Mouse (Mus musculus): ENCODE measurements at regions not wholly inside any gene's neighbourhood (a gene's known extent, or its start where the extent isn't known, plus 50 kb on each side); places are given as distances from the start of the nearest gene placed in this dataset.

DNA sequence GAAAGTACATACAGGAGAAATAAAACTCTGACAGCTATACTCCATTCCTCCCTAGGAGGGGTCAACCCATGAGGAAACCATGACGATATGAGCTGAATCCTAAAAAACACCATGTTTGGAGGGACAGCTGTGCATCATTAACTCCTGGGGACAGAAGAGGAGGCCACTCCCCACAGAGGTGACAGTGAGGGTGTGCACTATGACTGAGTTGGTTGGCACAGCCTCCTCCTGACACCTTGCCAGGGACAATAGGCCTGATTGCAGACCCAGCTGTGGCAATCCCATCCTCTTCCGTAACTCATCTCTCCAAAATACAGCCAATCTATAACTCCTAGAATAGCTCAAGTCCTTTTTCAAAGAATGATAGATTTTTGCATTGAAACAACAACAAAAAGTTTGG, 112.0 kb downstream of the Rbm43 start:
- DNase-seq = no peak

DNA sequence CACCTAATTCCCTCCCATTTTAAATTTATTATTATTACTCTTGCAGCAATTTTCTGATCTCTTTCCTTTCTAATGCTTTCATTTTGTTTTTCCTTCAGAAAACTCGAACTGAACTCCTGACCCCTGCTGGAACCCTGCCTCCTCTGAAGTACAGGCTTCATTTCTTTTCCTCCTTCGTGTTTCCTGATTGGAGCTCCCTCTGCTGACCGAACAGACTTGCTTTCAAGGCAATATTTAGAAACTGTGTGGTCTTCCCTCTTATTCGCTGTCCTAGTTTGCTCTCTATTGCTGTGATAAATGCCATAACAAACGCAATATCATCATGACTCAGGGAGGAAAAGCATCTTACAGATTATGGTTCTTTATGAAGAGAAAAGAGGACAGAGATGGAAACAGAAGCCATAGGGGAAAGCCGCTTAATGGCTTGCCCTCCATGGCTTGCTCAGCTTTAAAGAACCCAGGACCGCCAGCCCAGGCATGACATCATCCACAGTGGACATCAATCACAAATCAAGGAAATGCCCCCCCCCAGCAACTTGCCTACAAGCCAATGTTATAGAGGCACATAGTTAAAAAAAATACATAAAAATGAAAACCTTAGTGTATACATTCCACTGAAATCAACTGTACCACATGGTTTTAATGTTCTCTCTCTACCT, 104.5 kb downstream of the Rbm43 start:
- DNase-seq = peak; percentile 75

DNA sequence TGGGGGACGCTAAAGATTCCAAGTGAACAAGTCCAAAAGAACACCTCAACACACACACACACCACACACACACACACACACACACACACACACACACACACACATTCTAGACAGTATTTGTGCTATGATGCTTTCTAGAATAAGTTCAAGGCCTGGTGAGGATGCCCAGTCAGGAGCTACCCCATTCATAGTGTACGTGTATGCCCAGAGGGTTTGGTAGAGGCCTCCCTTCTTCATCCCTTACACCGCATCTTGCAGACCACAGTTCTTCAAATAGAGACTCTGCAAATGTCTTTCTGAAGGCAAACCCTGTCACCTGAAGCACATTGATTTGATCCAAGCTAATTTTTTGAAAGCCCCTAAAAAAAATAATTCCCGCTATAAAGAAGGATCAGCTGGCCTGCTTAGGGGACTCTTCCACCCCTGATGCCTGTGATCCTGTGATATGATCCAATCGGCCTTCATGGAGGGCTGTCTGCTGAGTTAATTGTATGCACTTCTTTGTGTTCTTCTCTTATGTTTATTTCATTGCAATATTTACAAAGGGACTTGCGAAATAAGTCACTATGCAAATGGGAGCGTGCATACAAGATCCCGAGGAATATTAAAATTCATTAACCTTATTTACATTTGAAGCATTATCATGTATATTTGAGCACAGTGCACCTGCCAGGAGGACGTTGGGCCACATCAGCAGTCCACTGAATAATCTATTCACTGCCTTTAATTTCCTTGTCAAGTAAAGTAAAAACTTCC, 103.8 kb downstream of the Rbm43 start:
- no peak for DNase-seq

DNA sequence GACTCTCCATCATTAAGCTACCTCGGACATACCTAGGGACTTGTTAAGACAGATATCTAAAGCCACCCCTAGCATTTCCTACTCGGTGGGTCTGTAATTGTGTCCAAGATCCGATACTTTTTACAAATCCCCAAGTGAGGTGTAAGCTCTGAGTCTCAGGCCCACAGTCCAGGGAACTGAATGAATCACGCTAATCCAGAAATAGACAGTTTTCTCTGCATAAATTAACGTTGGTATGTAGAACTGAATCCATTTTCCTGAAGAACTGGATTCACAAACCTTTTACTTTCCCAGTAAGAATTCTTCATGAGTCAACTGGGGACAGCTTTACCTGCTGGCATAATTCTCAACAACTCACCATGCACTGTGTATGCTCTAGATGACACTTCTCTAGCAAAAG, 97.1 kb downstream of the Rbm43 start:
- no peak for DNase-seq

DNA sequence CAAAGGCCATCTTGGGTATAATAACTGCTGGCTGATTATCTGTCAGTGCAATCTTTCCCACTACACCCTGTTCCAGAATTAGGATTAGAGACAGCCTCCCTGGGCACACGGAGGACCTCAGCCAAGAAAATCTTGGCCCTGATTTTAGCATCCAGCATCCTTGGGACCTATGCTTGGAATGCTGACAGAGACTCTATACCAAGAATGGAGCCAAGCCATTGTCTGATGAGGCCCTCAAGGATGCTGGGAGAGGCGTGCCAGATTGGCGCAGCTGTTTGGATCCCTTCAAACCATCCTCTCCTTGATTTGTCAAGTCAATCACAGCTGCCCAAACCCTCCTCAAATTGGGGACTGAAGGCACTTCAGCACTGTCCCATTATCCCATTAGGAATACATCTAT, 94.2 kb downstream of the Rbm43 start:
- no peak for DNase-seq

DNA sequence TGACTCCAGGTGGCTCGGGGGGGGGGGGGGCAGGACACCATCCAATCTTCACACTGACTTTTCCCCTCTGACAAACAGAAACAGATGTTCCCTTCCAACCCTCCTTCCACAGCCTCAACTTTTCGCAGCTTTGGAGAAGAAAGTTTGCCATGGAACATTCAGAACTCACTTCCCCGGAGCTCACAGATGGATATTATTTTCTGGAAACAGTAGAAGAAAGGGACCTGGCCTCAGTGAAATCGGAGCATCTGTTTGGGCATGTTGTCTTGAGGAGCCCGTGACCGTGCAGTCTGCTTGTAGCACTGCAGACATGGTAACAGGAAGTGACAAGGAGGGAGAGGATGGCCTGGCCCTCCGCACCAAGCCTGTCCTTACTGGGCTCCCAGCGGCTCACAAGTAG, 90.1 kb downstream of the Rbm43 start:
- DNase-seq = no peak

DNA sequence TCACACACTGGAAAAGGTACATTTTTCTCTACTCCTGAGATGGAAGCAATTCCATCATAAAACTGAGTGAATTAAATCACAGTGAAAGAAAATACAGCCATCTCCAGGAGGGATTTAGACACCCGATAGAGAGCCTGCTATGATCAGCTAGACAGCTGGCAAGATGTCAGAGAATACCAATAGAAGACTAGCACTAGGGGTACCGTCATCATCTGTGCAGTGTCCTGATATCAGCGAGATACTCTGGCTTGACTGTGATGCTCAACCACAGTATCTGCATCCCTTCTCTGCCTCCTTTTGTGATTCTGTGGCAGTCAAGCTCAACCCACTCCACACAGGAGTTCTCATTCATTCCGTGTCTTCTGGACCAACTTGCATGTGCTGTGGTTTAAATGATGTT, 87.4 kb downstream of the Rbm43 start:
- DNase-seq = no peak

DNA sequence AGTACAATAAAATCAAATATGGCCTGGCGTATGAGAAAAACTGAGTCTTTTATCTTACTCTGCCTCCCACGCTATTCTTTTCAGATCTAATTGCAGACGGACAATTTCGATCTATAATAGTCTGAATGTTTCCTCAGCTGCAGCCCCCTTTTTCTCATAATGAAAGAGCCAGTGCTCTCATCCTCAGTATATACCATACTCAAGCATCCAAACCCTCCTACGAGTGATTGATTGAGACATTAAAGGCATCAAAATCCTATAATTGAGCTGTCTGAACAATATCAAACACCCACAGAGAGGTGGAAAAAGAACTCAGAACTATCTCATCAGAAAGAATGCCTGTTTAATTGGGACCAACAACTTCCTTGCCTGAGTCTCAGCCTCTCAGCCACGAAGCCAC, 87.0 kb downstream of the Rbm43 start:
- DNase-seq = no peak

DNA sequence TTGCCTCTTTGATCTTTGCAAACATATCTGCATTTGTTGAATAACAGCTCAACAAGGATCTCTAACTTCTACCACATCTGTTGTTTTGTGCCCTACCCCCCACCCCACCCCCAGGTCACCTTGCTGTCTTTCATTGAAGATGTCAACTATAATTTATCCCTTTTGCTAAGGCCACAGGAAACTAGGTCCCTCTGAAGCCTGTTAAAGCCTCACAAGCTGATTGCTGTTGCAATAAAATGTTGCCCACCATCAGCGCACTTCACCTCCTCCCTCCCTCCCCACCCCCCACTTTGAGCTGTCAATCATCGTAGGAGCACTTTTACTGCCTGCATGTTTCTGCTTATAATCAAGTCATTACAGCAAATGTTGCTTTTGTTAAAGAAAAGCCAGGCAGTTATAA, 86.5 kb downstream of the Rbm43 start:
- no peak for DNase-seq

DNA sequence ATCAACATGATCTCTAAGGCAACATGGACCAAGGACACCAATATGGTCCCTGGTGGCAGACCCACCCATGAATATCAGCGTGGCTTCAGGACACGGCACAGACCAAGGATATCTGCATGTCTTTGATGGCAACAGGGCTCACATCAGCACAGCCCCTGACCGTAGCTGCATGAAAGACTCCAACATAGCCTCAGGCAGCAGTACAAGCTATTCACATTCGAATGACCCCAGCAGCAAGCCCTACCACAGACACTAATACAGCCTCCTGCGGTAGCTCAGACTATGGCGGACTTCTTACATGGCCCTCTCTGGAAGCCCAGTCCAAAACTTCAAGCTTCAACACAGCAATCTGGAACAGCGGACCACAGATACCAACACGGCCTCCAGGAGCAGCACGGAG, 84.4 kb downstream of the Rbm43 start:
- DNase-seq = no peak

DNA sequence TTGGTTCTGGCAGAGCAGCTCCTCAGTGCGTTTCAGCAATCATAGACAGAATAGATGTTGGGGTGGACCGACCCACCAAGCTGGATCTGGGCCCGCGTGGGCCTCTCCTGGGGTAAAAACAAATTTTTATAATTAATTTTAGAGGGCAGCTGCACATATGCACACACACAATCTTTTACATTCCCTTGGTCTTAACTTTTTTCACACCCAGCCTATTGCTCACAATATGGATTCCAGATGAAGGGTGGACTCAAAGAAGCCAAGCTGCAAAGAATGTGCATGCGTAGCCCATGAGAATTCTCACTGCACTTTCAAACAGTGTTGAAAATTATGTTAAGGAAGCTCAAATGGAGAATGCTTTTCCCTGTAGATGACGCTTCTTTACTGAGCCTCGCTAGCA, 83.3 kb downstream of the Rbm43 start:
- no peak for DNase-seq

DNA sequence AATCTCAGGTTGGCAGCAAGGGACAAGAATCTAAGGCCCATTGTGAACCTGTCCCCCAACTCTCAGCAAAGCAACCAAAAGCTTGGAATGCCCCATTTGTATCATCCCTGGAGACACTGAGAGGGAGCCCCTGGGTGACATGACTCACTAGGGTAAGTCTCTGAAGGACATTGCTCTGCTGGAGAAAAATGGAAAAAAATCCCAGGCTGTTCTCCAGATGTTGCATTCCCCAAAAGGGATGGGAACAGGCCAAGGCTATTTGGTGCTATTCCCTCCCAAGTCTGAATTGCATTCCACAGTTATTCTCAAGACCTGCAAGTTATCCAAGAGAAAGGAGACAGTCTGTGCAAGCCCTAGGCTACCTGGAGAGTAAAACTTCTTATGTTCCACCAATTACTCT, 77.7 kb downstream of the Rbm43 start:
- DNase-seq = no peak

DNA sequence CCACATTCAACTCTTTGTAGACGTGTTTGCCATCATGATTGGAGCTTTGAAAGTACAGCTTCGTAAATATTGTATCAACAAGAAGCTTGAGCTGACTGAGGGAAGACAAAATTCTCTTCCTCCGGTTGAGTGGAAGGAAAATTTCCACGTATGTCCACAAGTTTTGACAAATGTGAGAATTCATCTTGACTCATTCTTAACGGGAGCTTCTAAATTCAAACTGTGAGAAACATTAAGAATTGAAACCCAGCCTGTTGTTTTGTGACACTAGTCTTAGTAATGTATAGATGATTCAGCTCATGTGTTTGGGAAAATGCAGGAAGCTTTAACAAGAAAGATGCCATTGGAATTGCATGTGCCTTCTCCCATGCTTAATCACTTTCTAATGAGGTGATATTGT, 68.9 kb downstream of the Rbm43 start:
- DNase-seq = no peak

DNA sequence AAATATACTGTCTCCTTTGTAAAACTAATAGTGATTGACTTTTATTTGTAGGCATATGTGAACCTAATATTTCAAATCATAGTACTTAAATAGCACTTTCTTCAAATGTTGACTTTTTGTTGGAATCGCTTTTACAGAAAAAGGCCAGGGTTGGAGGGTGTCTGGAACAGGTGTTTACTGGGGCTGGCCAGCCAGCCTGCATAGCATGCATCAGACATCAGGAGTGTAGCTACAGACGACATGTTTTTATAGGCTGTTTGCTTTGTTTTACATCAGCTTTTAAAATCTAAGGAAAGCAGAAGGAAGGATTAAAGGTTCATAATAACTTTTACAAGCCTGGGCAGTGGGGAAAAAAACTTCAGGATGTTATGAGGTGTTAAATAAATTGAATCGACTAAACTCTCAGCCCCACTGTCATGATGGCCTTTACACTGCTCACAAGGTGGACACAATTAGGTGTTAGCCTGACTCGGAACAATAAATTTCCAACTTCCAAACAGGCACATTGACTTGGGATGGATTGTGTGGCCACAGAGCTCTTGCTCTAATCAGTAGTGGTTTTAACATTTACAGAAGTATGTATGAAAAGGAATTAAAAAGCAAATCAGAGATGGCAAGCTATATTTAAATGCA, 66.0 kb downstream of the Rbm43 start:
- no peak for DNase-seq

DNA sequence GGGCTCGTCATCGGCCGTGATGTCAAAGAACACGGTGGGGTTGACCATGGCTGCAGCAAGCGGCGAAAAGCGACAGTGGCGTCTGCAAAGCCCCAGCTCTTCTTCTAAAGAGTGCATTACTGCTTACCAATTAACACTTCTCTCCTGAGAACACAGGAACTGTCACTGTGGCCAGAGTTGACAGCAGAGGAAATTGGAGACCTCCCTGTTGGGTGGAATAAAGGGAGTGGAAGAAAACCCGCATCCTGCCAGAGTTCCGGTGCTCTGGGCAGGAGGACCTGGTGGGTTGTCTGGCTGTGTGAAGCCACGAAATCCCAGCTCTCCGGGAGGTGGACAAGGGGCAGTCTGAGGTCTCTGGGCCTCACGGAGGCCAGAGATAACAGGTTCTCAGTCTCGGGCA, 63.4 kb downstream of the Rbm43 start:
- no peak for DNase-seq
